In genomic region chr7:74501187-74501586, GRCm38 (mm10) we compare ENCODE assay signal across 16 mouse cellular contexts. TPM values are rescaled to one million over a fixed set of nuclear protein-coding genes. Genes with fewer than 3 reads are reported as not detected.
DNase-seq lines count a peak whose midpoint lies in the region; ATAC-seq and TF ChIP-seq lines count a peak whose summit lies in the region.
"Had no signal": no experiment of that assay in that cellular context is flagged by ENCODE, and none has a peak within 500 bp of the region (broad histone marks: within the 10 kb centered on the region; RNA-seq: fewer than 3 reads in every experiment).

No protein-coding gene starts in this region.

- H3K36me3 ChIP-seq in midbrain, embryonic 13.5 days, result peaks cover 7% of the 10 kb centered on the region; the same call in 1 of the 2 replicates
- peaks cover 3% of the 10 kb centered on the region; the same call in 1 of the 2 replicates for H3K36me3 ChIP-seq in midbrain, embryonic 15.5 days (replicated peaks)
- H3K36me3 ChIP-seq in forebrain, embryonic 16.5 days (ENCODE audit: control insufficient read depth, insufficient read depth), result no peaks in the 10 kb centered on the region
- H3K36me3 ChIP-seq in liver, postnatal 0 days (replicated peaks; ENCODE audit: insufficient read depth, low read length), result no peaks in the 10 kb centered on the region
- H3K36me3 ChIP-seq: liver, embryonic 12.5 days; stomach, embryonic 15.5 days had no signal

- no peak overlapping the region for H3K4me3 ChIP-seq in midbrain, embryonic 13.5 days (replicated peaks)
- no peak overlapping the region for H3K4me3 ChIP-seq in midbrain, embryonic 15.5 days
- H3K4me3 ChIP-seq in forebrain, embryonic 16.5 days (replicated peaks; ENCODE audit: low read length), result no peak overlapping the region
- no peak overlapping the region for H3K4me3 ChIP-seq in liver, postnatal 0 days (ENCODE audit: low read depth, low read length)
- H3K4me3 ChIP-seq: erythroblast, embryonic 14.5 days; liver, embryonic 12.5 days; stomach, embryonic 15.5 days had no signal

- no peak for TF ChIP-seq CTCF in liver, postnatal 0 days (IDR thresholded peaks at IDR 0.05; ENCODE audit: low read depth)

- H3K27me3 ChIP-seq in midbrain, embryonic 13.5 days, result peaks cover 14% of the 10 kb centered on the region
- no peaks in the 10 kb centered on the region for H3K27me3 ChIP-seq in midbrain, embryonic 15.5 days (replicated peaks)
- H3K27me3 ChIP-seq in forebrain, embryonic 16.5 days (replicated peaks; ENCODE audit: control insufficient read depth, insufficient read depth, low read length), result peaks cover 12% of the 10 kb centered on the region; the same call in 1 of the 2 replicates
- H3K27me3 ChIP-seq in liver, postnatal 0 days (ENCODE audit: insufficient read depth, low read length), result no peaks in the 10 kb centered on the region
- H3K27me3 ChIP-seq: liver, embryonic 12.5 days; stomach, embryonic 15.5 days had no signal

- no peaks in the 10 kb centered on the region for H3K4me1 ChIP-seq in midbrain, embryonic 13.5 days (replicated peaks)
- H3K4me1 ChIP-seq in midbrain, embryonic 15.5 days, result 0 out of 2 replicates have a peak, but pooled peaks cover 5% of the 10 kb centered on the region
- H3K4me1 ChIP-seq in forebrain, embryonic 16.5 days (replicated peaks; ENCODE audit: control insufficient read depth, insufficient read depth, low read length), result 0 out of 2 replicates have a peak, but pooled peaks cover 2% of the 10 kb centered on the region
- 0 out of 2 replicates have a peak, but pooled peaks cover 2% of the 10 kb centered on the region for H3K4me1 ChIP-seq in liver, postnatal 0 days (ENCODE audit: insufficient read depth)
- H3K4me1 ChIP-seq: liver, embryonic 12.5 days; stomach, embryonic 15.5 days had no signal

- H3K9ac ChIP-seq in midbrain, embryonic 13.5 days (replicated peaks), result no peak overlapping the region
- no peak overlapping the region for H3K9ac ChIP-seq in midbrain, embryonic 15.5 days
- H3K9ac ChIP-seq in forebrain, embryonic 16.5 days (replicated peaks; ENCODE audit: low read depth, low read length), result no peak overlapping the region
- no peak overlapping the region for H3K9ac ChIP-seq in liver, postnatal 0 days (replicated peaks)
- H3K9ac ChIP-seq: liver, embryonic 12.5 days; stomach, embryonic 15.5 days had no signal

- H3K4me2 ChIP-seq in midbrain, embryonic 13.5 days (replicated peaks), result no peak overlapping the region
- H3K4me2 ChIP-seq in midbrain, embryonic 15.5 days, result no peak overlapping the region
- no peak overlapping the region for H3K4me2 ChIP-seq in forebrain, embryonic 16.5 days (ENCODE audit: low read length)
- H3K4me2 ChIP-seq in liver, postnatal 0 days (ENCODE audit: low read depth, low read length), result no peak overlapping the region
- H3K4me2 ChIP-seq: liver, embryonic 12.5 days; stomach, embryonic 15.5 days had no signal

- WGBS in midbrain, embryonic 13.5 days, result 24% methylated on average over 10 of the region's 10 CpGs
- 33% methylated on average over 10 of the region's 10 CpGs for WGBS in midbrain, embryonic 15.5 days
- 11% methylated on average over 10 of the region's 10 CpGs for WGBS in forebrain, embryonic 16.5 days
- 80% methylated on average over 10 of the region's 10 CpGs for WGBS in liver, postnatal 0 days (ENCODE audit: insufficient replicate concordance)

- no peak for TF ChIP-seq EP300 in liver, postnatal 0 days (IDR thresholded peaks at IDR 0.05; ENCODE audit: low read depth)

- peak; percentile 44 for DNase-seq in mesoderm, embryonic 11.5 days (ENCODE audit: low read depth, low spot score)
- DNase-seq in urinary bladder, postnatal 14 days (ENCODE audit: low spot score), result no peak
- no peak for DNase-seq in liver, postnatal 0 days
- DNase-seq in cerebellum, adult 11-12 months, result no peak
- no peak for DNase-seq in adrenal gland, adult 2 months
- DNase-seq: heart, postnatal 10 days; kidney, postnatal 10 days; lung, postnatal 10 days; thymus, postnatal 36 days had no signal

- 0 out of 2 replicates have a peak, but pooled peaks have one; percentile 37 for ATAC-seq in midbrain, embryonic 13.5 days
- no peak for ATAC-seq in midbrain, embryonic 15.5 days (replicated peaks)
- ATAC-seq in forebrain, embryonic 16.5 days, result peak; percentile 74
- no peak for ATAC-seq in liver, postnatal 0 days
- ATAC-seq: intestine, embryonic 16.5 days; liver, embryonic 12.5 days had no signal

- H3K27ac ChIP-seq in midbrain, embryonic 13.5 days, result no peak overlapping the region
- no peak overlapping the region for H3K27ac ChIP-seq in midbrain, embryonic 15.5 days
- H3K27ac ChIP-seq in forebrain, embryonic 16.5 days (ENCODE audit: low read length), result no peak overlapping the region
- no peak overlapping the region for H3K27ac ChIP-seq in liver, postnatal 0 days (ENCODE audit: low read depth)
- H3K27ac ChIP-seq: liver, embryonic 12.5 days; stomach, embryonic 15.5 days had no signal

- no peaks in the 10 kb centered on the region for H3K9me3 ChIP-seq in midbrain, embryonic 13.5 days
- H3K9me3 ChIP-seq in midbrain, embryonic 15.5 days, result no peaks in the 10 kb centered on the region
- no peaks in the 10 kb centered on the region for H3K9me3 ChIP-seq in forebrain, embryonic 16.5 days (ENCODE audit: control insufficient read depth, low read length)
- no peaks in the 10 kb centered on the region for H3K9me3 ChIP-seq in liver, postnatal 0 days (ENCODE audit: low read length)
- H3K9me3 ChIP-seq: liver, embryonic 12.5 days; stomach, embryonic 15.5 days had no signal

RNA-seq across cellular contexts. Expression of gene Slco3a1, which starts 53.4 kb away (rescaled TPM):
- 16.9 and 22.8 TPM in 2 replicates for polyA plus RNA-seq in midbrain, embryonic 13.5 days (2015; fragmentation: Nextera tagmentation; extraction: Ambion mirVana)
- 27.9 and 28.2 TPM in 2 replicates for polyA plus RNA-seq in midbrain, embryonic 15.5 days (2015; fragmentation: Nextera tagmentation; extraction: Ambion mirVana)
- polyA plus RNA-seq in forebrain, embryonic 16.5 days (2015; fragmentation: Nextera tagmentation; extraction: Ambion mirVana), result 18.6 and 24.2 TPM in 2 replicates
- 1.2 and 1.6 TPM in 2 replicates for polyA plus RNA-seq in liver, postnatal 0 days (2015; fragmentation: Nextera tagmentation; extraction: Ambion mirVana)
- 10 to 100 TPM; 24.8 to 46.8 TPM for total RNA-seq in adrenal gland, adult 2 months (2021)
- 35.3 and 40.1 TPM in 2 replicates for polyA plus RNA-seq in adrenal gland, adult 2 months (2012; rRNA removed)

Comparison
In these comparisons a context has a peak if more than half of its experiments do, and no peak if none do; other contexts are left out.
1. ATAC-seq: peak in midbrain, embryonic 13.5 days (single experiment) and forebrain, embryonic 16.5 days (single experiment); none in midbrain, embryonic 15.5 days (single experiment) and liver, postnatal 0 days (single experiment).